Mouse (Mus musculus) gastrocnemius, adult 18-20 months (tissue): ENCODE measurements around the gene Net1. TPM values are rescaled to one million over a fixed set of nuclear protein-coding genes. Genes with fewer than 3 reads are reported as not detected.
"Not testable (repeated sequence)": the region's sequence is repeated elsewhere in the genome, so short reads cannot be mapped to it uniquely, and the experiment has no call there.

Source experiments
- DNase-seq: peaks from one replicate; pipeline ENCODE4 v3.0.0; 2021; ENCODE audit warnings: low spot score
- long read RNA-seq, 2 experiments: library from polyadenylated mRNA; stranded (forward); transcript quantifications; one replicate each; pipeline ENCODE4 v2.0.0; 2021
- total RNA-seq, 2 experiments: library from RNA; stranded (reverse); gene quantifications; 2 replicates each; pipeline ENCODE4 v1.2.3; 2021

Net1 gene
- 10 to 100 TPM; 38.1 to 49.1 TPM for total RNA-seq
- long read RNA-seq, experiment 1, transcript Net1-202 (10 exons, 3,871 nt), result major isoform, 21 of 23 reads
- long read RNA-seq, experiment 1, partial matches to known transcripts, result 2 of 23 reads
- long read RNA-seq, experiment 1, other reads (novel, unspliced or antisense), result 0 of 23 reads
- long read RNA-seq, experiment 2, transcript Net1-202 (10 exons, 3,871 nt), result major isoform, 20 of 33 reads
- long read RNA-seq, experiment 2, partial matches to known transcripts, result 2 of 33 reads
- long read RNA-seq, experiment 2, other reads (novel, unspliced or antisense), result 11 of 33 reads

GRCm38 (mm10) chr13:3917571-3918311 is at the start of gene Net1, which contains the start of gene Tubal3:
TSS of gene Net1 (minus strand) at chr13:3918220.
TSS of gene Tubal3 (plus strand) at chr13:3918274.
- peak; percentile 82 for DNase-seq

DNA sequence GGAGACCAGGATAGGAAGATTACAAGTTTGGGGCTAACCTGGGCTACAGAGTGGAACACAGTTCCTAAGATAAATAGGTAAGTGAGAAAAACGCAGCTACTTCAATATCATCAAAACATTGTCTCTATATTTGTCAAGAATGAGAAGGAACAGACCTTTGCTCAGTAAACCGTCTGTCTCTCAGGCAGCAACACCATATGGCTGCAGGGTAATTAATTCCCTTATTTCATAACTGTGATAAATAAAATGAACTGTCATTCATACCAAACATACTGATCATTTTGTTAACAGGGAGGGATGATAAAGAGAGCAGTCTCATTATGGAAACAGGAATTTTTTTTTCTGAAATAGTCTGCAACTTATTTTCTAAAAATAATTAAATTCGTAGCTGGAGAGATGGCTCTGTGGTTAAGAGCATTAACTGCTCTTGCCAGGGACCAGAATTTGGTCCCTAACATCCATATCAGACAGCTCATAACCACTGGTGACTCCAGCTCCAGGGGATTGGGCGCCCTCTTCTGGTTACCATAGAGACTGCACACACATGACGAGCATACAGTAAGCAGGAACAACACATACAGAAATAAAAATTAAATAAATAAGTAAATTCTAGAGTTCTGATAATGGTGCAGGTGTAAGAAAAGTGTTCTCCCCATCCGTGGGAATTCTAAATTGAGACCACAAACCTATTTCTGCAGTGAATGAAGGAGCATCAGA is 33.3 kb upstream of the Net1 start:
- no peak for DNase-seq

DNA sequence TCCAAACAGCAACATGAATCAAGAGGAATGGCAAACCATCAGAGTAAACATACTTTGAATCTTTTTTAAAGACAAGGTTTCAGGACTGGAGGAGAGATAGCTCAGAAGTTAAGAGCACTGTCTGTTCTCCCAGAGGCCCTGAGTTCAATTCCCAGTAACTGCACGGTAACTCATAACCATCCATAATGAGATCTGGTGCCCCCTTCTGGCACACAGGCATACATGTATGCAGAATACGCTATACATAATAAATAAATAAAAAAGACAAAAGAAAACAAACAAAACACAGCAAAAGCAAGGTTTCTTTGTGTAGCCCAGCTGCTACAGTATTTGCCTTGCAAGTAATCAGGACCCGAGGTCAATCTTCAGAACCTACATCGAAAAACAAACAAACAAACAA is 31.5 kb upstream of the Net1 start:
- DNase-seq, result no peak

- DNase-seq, result no peak
These were observed 29.2 kb upstream of the Net1 start for GRCm38 (mm10) chr13:3947267-3947666.

DNA sequence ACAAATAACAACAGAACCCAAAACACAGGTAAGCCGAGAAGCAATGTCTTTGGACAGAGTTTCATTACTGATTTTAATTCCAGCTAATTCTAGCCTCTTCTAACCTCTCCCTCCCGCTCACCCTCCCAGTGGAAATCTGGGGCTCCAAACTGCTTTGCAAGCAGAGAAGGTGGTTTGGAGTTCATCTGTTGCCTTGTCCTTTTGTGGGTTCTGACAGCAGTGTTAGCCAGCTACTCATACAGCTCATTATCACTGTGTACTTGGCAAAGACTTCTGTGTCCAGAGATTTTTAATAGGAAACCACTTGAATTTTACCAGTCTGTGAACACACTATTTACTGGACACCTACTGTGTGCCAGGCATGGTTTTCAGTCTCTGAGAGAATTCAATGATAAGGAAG is 27.2 kb upstream of the Net1 start, which contains the start of gene Ucn3:
Gene Ucn3 (minus strand): TSS at position 101 of the 400 bp plus-strand sequence.
- no peak for DNase-seq

DNA sequence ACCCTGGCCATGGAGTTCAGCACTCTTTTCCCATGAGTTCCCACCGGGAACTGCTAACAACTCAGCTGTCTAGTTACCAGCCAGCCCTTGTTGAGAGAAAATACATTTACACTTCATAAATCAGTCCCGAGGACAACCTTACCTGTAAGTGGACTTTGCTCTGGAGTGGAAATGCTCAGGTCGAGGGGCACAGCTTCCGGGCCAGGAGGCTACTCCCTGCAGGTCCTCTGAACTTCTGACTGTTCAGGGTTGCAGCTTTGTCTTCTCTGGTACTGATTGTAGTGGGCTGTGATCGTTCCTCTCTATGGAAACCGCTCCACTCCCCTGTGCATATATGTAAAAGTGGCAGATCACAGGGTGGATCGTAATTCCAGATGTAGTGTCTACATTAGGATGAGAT is 26.7 kb upstream of the Net1 start:
- DNase-seq, result no peak

DNA sequence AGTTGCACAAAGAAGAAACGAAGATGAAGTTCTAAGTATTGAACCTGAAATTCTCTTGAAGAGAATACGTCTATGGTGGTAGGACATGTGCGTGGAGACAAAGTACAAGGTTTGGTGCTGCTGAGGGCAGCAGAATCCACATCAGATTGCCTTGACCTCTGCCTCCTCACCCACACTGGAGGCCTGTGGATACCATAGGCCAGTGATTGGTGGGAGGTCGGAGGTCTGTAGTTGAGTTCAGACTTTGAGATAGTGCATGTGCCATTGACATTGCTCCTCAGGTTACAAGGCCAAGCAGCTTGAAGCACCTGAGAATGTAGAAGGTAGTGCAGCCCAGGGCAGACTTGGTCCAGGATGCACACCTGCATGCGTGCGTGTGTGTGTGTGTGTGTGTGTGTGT is 8.0 kb upstream of the Net1 start:
- DNase-seq, result no peak

- no peak for DNase-seq
These were observed 7.6 kb upstream of the Net1 start for GRCm38 (mm10) chr13:3925632-3926031.

DNA sequence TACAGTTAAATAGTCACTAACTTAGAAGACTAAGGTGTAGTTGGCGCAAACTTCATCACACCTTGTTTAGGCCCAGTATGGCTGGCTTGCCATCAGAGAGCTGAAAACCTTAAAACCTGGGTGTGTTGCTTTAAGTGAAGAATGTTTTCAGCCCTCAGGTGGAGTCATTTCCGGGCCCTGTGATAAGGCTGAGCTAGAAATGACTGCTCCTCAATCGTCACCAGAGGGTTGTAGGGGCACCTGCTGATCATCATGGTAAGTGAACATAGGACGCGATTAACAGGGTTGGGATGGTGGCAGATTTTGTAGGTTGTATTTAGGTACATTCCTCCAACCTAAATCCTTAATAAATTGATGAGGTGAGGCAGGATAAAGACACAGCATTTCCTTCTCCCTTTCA is 6.5 kb upstream of the Net1 start:
- no peak for DNase-seq

- no peak for DNase-seq
These were observed 4.5 kb downstream of the Net1 start for GRCm38 (mm10) chr13:3913504-3913903.

GRCm38 (mm10) chr13:3910356-3910755 is 7.7 kb downstream of the Net1 start:
- no peak for DNase-seq

- DNase-seq, result no peak
These were observed 9.8 kb downstream of the Net1 start for GRCm38 (mm10) chr13:3908262-3908661.

DNA sequence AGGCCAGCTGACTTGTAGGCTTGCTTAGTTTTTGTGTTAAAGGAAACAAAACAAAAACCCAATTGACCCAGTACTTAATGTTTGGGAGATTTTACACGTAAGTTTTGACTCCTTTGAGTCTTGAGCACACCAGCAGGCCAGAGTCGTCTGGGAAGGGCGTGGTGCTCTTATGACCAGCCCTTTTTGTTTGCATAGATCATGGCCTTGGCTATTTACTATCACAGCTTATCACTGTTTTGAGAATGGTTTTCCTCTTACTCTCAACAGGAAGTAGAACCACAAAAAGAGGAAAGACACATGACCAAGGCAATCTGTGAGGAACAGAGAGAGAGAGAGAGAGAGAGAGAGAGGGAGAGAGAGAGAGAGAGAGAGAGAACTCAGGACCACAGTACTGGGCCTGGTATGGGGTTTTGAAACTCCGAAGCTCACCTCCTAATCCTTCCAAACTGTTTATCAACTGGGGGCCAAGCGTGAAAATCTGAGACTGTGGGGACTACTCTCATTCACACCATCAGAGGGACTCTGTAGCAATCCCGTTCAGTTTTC is 10.8 kb downstream of the Net1 start:
- DNase-seq, result no peak

- no peak for DNase-seq
These were observed 18.7 kb downstream of the Net1 start for GRCm38 (mm10) chr13:3899301-3899700.

- not testable (repeated sequence) for DNase-seq
These were observed 19.8 kb downstream of the Net1 start for GRCm38 (mm10) chr13:3898202-3898601.

GRCm38 (mm10) chr13:3896913-3897312 is 21.1 kb downstream of the Net1 start:
- DNase-seq, result peak; percentile 74

DNA sequence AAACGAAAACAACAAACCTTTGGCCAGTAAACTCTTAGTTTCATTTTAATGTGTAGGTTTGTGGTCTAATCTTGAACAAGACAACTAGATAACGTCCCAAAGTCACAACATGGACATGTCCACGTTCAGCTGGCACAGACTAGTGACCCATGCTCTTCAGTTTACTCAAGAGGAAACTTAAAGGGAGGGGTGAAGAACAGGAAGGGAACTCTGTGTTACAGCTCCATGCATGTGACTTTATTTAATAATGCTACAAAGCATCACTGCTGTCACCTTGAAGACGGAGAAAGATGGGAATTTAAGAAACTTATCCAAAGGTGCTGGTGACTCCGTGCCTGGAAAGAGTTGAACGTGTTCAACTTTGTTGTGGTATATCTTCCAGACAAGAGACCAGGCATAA is 22.0 kb downstream of the Net1 start:
- DNase-seq, result no peak

- DNase-seq, result no peak
These were observed 22.5 kb downstream of the Net1 start for GRCm38 (mm10) chr13:3895397-3895980.

DNA sequence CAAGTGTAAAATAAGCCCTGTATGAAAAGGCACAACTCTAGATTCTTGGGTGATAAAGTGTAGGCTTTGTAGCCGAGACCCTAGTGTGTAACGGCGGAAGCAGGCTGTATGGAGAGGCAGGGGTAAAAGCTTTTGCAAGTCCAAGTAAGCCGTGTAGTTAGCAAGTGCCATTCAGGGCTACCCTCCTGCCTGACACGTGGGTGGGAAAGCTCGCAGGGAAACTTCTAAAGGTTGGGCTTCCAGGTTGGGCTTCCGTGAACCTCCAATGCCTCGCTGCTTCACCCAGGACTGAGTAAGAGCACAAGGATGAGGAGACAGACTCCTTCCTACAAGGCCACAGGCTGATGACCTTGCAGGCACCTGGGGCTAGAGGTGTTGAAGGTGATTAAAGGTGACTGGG is 23.5 kb downstream of the Net1 start:
- DNase-seq, result no peak

DNA sequence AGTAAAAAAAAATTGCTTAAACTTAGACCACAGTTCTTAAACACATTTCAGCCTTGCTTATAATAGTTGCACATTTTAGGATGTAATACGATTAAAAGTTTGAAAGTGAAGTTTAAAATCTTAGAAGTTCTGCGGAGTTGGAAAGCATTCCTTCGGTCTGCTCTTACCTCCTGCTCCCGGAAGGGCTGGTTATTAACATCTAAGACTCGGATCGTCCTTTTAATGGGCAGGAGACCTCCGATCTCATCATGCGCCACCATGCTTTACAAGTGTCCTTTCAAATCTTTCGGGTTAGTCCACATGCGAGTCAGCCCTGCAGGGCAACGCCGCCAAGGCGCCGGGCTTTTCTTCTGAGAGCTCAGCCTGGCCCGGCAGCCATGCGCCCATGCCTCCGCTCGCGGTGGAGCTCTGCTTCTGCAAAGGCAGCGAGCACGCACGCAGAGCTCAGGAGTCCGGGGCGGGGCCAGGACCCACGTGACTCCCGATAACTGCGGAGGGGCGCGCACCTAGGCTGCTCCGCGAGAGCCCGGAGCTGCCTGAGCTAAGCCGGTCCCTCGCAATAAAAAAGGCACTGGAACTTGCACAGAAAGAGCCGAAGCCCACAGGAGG is 24.8 kb downstream of the Net1 start:
- DNase-seq, result peak; percentile 86

DNA sequence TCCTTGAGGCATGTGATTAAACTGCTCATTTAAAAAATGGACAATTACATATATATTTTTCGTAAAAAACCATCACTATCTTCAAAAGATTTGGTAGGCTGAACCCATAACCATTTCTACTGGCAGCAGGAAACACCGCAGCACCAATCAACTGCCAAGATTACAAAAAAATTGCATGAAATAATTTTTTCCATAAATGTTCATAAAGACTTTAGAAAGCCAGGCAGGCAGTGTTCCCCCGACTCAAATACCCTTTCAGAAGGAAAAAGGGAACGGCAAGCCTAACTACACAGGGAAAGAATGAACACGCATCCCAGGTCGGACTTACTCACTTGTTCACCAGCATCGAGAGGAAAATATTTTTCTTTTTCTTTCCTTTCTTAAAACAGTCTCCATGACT is 25.4 kb downstream of the Net1 start:
- no peak for DNase-seq
